Mouse (Mus musculus) kidney, postnatal 4 days (tissue): Measurements from ENCODE around the gene Atxn7l1.

Experiments
- DNase-seq, 2 experiments: peaks; one replicate each; pipeline ENCODE4 v3.0.0; 2021; ENCODE audit warnings: mixed read lengths in 2 of 2

The Atxn7l1 gene

DNA sequence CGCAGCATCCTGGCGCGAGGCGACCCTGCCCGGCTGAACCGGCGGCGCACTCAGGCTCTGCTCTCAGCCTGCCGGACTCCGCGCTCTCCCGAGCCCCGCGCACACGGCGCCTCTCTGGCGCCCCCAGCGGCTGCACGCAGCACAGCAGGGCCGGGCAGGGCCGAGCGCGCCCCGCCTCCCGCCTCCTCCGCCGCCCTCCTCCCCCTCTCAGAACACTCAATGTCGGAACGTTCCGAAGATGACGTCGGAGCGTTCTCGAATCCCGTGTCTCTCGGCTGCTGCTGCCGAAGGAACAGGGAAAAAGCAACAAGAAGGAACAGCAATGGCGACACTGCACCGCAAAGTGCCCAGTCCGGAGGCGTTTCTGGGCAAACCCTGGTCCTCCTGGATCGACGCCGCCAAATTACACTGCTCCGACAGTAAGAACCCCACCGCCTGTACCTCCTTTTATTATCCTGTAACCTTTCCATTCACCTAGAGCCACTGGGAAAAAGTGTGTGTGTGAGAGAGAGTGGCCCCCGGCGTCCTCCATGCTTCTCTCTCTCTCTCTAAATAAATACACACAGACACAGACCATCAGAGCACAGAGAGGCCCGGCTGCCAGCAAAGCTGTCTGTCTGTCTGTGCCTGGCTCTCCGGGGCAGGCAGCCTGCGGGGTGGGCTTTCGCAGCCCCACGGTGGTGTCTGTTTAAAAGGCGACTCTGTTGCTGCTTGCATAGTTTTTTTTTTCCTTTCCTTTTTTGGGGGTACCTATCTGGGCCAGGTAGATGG lies at the start of gene Atxn7l1:
Gene Atxn7l1, plus strand, starts transcription at position 197 of the 771 bp plus-strand sequence.
- DNase-seq, result peak; percentile 94 to 95

GRCm38 (mm10) chr12:33101627-33102026 lies 45.9 kb upstream of the Atxn7l1 start:
- no peak for DNase-seq

- peak; percentile 26 to 40 for DNase-seq
These were observed 45.0 kb upstream of the Atxn7l1 start for GRCm38 (mm10) chr12:33102342-33103115.

- DNase-seq, result no peak
These were observed 41.8 kb upstream of the Atxn7l1 start for GRCm38 (mm10) chr12:33105724-33106123.

DNA sequence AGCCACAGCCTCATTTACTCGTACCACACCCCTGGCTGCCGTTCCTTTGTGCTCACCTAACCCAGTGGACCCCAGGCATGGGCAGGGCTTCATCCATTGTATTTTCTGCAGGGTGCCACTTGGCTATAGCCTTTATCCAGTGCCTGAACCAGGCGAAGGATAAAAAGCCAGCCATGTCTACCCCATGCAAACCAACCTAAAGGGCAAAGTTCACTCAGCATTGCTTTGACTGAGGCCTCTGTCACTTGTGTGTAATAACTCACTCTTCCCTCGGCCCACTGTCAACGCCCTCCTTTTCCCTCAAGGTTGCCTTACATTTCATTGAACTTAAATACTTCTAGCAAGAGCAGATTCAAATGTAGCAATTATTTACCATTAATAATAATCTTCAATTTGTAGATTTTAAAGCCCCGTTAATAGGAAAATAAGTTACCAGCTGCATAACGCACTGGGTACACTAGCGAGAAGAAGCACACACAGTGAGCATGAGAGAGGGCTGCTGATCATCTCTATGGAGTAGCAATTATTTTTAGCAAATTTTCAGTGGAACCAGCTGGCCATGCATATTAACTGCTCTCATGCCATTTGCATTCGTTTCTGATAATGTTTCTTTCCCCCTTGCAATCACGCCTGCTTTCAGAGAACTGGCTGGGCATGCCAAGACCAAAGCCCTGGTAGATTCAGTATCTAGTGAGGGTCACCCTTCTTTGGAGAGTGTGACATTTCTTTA lies 40.9 kb upstream of the Atxn7l1 start:
- no peak for DNase-seq

DNA sequence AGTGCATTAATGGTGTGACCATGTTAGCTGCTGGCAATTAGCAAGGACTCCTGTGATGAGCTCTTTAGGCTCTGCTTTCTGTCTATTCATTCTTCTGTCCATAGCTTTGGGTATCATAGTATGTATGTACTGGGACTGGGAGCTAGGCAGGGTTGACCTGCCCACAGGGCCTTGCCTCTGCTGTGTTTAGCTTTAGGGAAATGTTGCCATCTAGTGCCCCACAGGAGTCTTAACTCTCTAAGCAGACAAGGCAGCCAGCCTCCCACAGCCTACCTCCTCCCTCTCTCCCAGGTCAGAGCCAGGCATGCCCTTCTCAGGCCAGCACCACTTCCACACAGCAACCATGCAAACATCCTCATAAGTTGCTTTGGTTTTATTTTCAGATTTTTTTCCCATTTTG lies 38.0 kb upstream of the Atxn7l1 start:
- DNase-seq, result peak in 1 of 2 experiments; percentile 36

DNA sequence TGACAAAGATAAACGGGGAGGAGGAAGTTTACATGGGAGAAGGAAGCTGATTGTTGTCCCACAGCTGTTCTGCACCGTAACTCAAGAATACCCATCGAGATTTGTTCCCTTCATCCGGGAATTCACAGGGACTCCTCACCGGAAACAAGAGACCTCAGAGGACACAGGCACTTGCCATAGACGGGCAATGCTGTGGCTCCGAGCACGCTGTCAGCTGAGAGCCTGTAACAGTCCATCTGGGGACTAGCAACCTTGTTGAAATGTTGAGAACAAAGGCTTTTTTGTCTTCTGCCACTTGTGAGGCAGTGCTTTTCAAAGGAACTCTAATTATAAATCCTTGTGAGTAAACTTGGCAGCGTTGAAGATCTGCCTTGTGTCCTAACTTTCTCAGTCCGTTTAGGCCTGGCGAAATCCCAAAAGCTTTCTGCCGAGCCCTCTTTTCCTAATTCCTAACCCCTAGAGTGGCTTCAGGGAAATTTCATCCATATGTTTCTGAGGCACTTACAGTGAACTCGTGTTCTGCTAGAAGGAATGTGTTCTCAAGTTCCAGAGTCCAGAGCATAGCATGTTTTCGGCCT lies 36.5 kb upstream of the Atxn7l1 start:
- peak; percentile 47 to 69 for DNase-seq

DNA sequence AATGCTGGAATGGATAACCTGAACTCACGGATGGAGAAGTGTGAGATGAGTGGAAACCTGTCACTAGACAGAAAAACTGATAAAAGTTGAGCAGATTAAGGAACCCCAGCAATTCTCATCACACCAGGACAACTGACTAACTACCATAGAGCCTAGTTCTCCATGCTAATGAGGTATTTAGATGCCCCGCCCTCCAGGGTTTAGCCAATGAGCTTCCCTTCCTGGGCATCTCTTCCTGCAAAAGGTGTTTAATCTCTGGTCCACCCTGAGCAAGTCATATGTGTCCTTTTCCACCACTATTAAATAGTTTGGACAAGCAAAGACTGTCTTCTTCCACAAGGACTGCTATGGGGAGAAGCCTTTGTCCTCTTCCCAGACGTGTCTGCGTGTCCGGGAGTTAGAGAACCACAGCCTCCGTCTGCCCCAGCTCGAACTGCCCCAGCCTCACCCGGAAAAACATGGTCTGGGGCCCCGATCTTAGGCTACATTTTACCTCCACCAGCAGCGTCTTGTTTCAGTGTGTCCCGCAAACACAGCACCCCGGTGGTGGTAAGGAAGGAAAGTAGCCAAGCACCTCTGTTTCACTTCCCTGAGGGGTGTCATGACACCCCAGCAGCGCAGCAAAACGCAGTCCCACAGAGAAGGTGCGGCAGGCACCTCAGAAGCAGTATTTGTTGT lies 28.7 kb upstream of the Atxn7l1 start:
- DNase-seq, result no peak

DNA sequence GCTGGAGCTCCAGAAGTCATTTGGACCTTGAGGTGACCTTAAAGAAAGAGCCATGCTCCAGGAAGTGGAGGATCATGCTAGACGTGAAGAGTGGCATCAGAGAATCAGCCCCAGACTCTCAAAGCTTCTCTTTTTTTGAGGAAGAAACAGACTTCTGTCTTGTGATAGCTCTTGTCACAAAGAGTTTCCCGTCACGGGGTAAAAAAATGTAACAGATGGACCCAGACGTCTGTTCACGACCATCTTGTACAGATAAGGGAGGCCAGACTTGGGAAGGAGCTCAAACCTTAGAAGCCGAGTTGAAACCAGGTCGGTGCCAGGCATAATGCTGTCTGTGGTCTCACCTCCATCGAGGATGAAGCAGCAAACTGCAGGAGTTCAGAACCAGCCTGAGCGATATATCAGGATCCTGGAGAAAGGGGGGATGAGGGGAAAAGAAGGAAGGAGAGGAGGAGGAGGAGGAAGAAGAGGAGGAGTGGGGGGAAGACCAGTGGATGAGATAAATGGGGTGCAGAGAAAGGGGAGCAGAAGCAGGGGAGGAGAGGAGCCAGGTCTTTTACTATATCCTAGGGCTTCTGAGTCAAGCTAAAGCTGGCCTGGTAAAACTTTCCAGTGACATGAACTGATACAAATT lies 21.8 kb upstream of the Atxn7l1 start:
- no peak for DNase-seq

- DNase-seq, result no peak
These were observed 21.2 kb upstream of the Atxn7l1 start for GRCm38 (mm10) chr12:33126243-33126642.

GRCm38 (mm10) chr12:33128121-33128520 lies 19.4 kb upstream of the Atxn7l1 start:
- no peak for DNase-seq

DNA sequence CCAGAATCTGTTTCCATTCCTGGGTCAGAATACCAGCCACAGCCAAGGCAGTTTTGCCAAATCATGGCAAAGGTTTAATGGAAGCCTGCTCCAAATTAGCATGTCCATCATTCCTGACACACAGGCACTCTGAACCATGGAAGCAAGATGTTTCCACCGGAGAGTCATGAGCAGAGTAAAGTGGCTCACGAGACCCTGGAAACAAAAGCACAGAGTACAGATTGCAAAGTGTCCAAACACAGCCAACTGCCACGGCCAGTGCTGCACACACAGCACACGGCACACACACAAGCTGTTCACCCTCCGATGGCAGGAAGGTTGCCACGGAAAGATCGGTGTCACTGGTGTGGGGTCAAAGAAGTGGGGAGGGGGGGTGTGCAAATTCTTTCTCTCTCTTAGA lies 18.8 kb upstream of the Atxn7l1 start:
- DNase-seq, result no peak

GRCm38 (mm10) chr12:33129410-33129809 lies 18.1 kb upstream of the Atxn7l1 start:
- peak in 1 of 2 experiments; percentile 25 for DNase-seq

DNA sequence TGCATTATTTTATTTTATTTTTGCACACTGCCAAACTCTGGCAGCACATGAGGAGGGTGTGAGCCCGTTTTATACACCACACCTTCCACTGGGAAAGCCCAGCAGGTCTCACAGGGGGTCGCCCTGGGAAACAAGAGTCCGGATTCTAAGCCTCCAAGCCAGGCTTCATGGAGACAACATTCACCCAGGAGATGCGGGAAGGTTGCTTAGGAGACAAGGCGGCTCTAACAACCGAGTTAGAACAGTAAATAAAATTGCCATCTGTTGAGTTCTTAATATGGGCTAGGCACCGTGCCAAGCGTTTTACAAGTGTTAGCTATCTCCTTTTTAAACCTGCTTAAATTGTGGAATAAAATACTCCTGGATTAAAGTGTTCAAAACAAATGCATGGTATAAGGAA lies 17.1 kb upstream of the Atxn7l1 start:
- DNase-seq, result no peak

GRCm38 (mm10) chr12:33131796-33132195 lies 15.7 kb upstream of the Atxn7l1 start:
- no peak for DNase-seq

DNA sequence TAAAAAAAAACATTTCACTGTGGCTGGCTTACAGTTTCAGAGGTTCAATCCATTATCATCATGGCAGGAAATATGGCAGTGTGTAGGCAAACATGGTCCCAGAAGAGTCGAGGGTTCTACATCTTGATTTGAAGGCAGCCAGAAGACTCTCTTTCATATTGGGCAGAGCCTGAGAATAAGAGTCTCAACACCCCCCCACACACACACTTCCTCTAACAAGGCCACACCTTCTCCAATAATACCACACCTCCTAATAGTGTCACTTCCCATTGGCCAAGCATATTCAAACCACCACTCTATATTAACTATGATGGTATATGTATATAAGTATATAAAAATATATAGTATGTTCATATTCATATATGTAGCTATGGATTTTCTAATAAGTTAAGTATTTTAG lies 9.6 kb upstream of the Atxn7l1 start:
- DNase-seq, result no peak

GRCm38 (mm10) chr12:33139083-33139482 lies 8.4 kb upstream of the Atxn7l1 start:
- no peak for DNase-seq

GRCm38 (mm10) chr12:33144456-33144855 lies 3.0 kb upstream of the Atxn7l1 start:
- peak; percentile 28 to 38 for DNase-seq

- peak in 1 of 2 experiments; percentile 17 for DNase-seq
These were observed 665 bp upstream of the Atxn7l1 start for GRCm38 (mm10) chr12:33146622-33147433.

- DNase-seq, result no peak
These were observed 2.2 kb downstream of the Atxn7l1 start for GRCm38 (mm10) chr12:33149544-33150190.
